Mouse (Mus musculus) brain, embryonic 14.5 days (tissue): ENCODE measurements around the gene Fmnl2. TPM values are rescaled to one million over a fixed set of nuclear protein-coding genes. Genes with fewer than 3 reads are reported as not detected.

Experiments
- DNase-seq: peaks from one replicate; pipeline ENCODE4 v3.0.0-alpha.2; 2011; ENCODE audit warnings: low read depth
- CTCF ChIP-seq: fragments of 200-500 bp; IDR thresholded peaks from 2 replicates; pipeline ENCODE4 v1.5.1; 2012; ENCODE audit warnings: inconsistent platforms, mild to moderate bottlenecking, moderate library complexity, borderline replicate concordance; ENCODE audit not compliant: insufficient read depth, insufficient read length; ENCODE audit errors: extremely low read depth
- POLR2A ChIP-seq: fragments of 200-500 bp; IDR thresholded peaks from 2 replicates; pipeline ENCODE4 v1.6.1; 2012; ENCODE audit warnings: mild to moderate bottlenecking, inconsistent platforms, borderline replicate concordance; ENCODE audit not compliant: poor library complexity, insufficient read depth, insufficient read length, severe bottlenecking; ENCODE audit errors: extremely low read depth
- polyA plus RNA-seq: library from polyadenylated mRNA; depleted of rRNA; stranded (reverse); fragments of >200 nt; gene quantifications from 2 replicates; pipeline ENCODE4 v1.2.3, GENCODE M21; 2012

Fmnl2 gene
- polyA plus RNA-seq, 1 experiment: 45.8 TPM

DNA sequence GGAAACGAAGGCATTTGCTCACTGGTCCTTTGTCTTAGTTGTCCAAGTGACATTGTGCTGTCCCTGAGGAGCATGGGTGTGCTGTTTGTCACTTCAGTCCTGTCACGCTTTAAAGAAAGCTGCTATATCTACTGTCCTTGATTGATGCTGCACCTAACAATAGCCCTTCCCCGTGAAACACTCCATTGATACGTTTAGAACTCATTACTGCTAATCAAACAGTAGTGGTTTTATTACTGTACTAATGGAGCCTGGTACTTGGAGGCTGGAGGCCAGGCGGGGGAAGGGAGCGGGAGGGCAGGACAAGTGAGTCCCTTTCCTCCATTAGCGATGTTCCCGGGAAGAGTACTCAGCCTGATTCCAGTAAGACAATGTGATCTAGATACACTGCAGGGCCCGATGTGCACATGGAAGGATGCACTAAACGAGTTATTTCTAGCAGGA is 70.2 kb downstream of the Fmnl2 start:
- DNase-seq: no peak
- TF ChIP-seq POLR2A (no peak), CTCF (no peak)

DNA sequence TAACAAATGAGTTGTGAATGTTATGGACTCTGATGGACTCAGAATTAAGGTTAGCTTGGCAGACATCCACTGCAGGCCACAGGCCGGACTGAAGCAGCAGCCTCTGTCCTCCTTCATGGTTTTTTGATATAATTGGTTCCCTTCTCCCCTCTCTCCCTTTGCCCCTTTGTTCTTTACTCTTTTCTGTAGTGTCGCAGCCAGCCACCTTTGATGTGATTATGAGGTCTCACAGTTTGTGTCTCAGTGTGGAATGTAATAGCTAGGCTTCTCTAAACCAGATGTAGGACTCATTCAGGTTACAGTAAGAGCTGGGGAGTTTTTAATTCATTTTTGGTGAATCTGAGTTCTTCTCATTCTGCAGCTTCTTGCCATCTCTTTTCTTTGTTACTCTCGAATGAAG is 70.7 kb downstream of the Fmnl2 start:
- peak; percentile 64 for DNase-seq
- TF ChIP-seq CTCF (no peak), POLR2A (no peak)

DNA sequence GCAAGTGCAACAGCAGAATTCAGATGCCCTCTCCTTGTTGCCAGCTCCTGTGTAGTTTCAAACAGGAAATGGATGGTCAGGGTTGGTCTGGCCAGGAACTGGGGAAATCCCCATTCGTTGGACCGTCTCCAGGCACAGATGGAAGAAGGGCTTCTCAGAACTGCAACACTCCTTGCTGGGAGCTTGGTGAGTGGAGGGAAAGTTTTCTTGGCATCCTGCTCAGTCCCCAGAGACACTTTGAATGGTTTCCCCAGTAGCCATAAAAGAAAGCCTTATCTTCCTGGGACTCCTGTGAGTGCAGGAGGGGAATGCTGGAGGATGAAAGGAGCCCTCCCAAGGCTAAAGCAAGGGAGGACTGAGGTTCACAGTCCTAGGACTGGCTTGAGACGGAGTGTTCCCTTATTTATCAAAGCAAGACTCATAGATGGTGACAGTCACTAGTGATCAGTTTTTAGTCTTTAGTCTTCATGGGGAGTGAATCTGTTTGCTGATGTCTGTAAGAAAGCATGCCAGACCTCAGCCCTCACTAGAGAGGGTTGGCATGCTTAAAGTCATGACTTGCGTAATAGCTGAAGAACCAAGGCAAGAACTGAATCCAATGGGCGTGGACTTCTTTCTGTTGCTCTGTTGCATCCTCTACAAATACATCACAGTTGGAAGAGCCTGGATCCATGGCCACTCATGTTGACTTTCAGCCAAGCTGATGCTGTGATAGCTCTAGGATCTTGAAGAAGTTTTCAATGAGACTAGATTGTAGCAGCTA is 72.6 kb downstream of the Fmnl2 start:
- TF ChIP-seq CTCF (no peak), POLR2A (no peak)
- DNase-seq: peak; percentile 70

DNA sequence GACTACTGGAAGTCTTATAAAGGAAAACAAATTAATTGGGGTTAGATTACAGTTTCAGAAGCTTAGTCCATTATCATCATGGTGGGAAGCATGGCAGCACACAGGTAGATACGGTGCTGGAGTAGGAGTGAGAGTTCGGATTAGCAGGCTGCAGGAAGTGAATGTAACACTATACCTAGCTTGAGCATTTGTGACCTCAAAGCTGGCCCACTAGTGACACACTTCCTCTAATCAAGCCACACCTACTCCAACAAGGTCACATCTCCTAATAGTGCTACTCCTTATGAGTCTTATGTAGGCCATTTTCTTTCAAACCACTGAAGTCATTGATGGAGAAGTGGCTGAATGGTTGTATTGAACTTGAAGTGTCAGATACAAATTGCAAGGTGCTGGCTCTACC is 73.7 kb downstream of the Fmnl2 start:
- TF ChIP-seq POLR2A (no peak), CTCF (no peak)
- DNase-seq: no peak

DNA sequence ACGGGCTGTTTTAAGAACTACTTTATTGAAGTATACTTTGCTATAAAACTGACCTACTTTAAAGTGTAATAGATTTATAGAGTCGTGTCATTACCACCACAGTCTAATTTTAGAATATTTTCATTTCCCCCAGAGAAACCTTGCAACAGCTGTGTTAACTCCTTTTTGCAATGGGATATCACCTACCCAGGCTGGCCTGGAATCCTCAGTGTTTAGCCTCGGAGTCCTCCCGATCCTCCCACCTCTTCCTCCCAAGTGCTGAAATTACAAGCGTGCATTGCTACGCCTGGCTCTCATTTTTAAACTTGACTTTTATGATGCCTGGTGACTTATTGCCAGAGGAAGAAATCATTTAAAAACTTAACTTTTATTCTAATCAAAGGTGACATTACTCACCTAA is 78.2 kb downstream of the Fmnl2 start:
- DNase-seq: no peak
- TF ChIP-seq POLR2A: no peak
- no peak for TF ChIP-seq CTCF

DNA sequence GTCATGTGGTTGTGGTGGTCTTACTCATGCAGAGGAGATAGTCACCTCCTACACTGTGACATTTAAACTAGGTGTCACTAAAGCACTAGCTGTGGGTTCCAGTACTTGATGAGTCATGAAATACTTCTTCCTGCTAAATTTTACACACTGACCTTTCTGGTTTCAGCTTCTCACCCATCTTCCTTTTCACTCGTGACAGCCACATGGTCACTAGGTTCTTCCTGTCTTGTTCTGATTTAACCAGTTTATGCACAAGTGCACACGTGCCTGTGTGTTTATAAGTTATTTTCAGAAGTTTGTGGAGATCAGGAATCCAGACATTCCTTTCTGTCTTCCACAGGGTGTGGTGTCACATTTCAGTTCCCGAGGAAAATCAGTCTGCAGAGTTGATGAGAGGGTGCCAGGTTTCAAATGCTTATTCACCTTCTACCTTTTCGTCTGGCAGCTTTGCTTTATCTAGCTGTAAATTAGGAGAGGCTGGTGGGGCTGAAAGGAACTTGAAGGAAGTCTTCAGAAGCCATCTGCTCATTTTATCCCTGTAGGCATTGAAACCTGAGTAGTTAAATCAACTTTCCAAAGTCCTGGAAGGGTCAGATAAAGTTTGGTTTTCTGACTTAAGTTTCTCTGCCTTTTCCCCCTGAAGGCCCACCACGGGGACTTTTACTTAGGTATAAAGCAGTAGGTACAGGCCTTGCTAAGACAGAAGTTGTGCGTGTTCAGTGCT is 80.9 kb downstream of the Fmnl2 start:
- no peak for TF ChIP-seq POLR2A
- DNase-seq: no peak

DNA sequence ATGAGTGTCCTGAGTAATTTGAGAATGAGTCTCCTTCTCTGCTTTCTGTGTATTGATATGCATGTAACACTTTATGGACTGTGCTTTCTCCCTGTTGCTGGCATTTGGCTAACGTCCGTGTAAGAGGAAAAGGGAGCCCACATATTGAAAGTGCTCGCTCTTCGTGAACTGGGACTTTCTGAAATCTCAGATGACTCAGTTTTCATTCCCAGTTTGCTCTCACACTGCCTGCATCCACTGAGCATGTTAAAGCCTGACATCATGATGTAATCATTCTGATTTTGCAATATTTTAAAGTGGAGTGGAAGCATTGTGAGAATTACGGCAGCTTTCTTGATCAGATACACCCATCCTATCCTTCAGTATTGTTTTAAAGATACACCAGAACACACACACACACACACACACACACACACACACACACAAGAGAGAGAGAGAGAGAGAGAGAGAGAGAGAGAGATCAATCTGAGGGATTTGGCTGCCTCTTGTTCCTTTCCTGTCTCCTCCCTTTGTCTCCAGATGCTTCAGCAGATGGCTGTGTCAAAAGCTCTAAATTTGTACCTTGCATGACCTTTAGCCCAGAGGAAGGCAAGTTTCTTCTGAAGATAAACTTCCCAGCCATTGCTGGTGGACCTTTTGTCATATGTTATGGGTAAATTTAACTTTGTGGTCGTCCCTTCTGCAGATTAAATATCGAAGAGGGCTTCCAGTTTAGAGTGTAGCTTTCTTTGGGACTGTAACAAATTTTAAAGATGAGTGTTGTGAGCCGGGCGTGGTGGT is 86.2 kb downstream of the Fmnl2 start:
- peak; percentile 60 for DNase-seq
- TF ChIP-seq CTCF: no peak
- no peak for TF ChIP-seq POLR2A

DNA sequence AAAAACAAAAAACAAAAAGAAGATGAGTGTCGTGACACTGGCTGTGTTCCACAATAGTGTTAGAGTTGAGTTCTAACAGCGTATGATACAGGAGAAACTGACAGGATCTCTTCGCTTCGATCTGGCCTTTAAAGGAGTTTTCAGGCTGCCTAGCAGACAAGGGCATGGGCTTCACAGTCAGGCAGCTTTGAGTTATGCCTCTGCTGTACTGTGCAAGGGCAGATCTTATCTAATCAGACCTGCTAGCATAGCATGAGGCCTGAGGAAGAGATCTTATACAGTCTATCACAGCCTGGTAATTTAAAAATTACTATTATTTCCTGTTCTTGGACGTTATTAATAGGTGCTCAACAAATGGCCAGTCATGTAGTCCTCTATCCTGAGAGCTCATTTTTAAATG is 86.9 kb downstream of the Fmnl2 start:
- no peak for TF ChIP-seq CTCF
- TF ChIP-seq POLR2A: no peak
- no peak for DNase-seq

DNA sequence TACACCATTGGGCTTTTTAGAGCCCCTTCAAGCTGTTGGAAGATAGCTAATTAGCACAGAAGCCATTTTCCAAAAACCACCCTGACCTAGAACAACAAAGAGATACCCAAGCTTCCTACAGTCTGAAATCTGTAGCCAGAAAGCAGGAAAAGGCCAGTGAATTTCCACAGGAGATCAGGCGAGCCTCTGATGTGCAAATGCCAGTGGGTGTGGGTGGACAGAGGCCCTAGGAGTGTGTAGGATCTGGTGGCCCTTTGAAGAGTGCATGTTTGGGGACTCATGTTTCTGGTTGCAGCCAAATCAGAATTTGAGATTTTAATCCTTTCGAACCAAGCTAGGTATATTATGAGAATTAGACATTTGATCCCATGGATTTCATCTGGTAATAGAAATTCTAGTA is 88.4 kb downstream of the Fmnl2 start:
- TF ChIP-seq CTCF (no peak), POLR2A (no peak)

DNA sequence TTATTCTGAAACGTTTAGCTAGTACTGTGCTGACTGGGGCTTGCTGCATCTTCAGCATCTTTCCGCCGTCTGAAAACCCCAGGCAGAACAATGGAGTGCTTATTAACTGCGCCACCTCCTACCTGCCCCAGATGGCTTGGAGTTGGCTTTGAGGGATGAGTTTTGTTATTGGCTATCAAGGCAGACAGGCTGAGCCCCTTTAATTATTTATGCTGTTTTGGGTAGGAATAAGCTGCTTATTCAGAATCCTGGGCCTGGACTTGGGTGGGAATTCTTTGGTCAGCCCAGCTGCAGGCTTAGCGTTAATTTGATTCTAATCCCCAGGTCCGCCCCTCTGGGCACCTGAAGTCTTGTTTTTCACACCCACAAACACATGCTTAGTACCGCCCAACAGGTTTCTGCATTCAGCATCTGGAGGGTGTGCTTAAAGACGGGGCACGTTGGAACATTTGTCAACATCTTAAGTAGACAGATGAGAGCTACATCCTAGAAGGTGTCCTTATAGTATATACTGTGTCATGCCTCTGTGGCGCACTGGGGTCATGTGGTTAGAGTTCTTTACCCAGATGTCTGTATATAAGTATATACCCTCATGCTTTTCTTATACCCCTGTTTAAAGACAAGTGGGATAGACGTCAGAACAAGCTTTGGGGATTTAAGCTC is 89.0 kb downstream of the Fmnl2 start:
- TF ChIP-seq POLR2A (no peak), CTCF (no peak)
- peak; percentile 87 for DNase-seq

More for the DNA sequence above, 88.4 kb downstream of the Fmnl2 start:
- peak; percentile 62 for DNase-seq

DNA sequence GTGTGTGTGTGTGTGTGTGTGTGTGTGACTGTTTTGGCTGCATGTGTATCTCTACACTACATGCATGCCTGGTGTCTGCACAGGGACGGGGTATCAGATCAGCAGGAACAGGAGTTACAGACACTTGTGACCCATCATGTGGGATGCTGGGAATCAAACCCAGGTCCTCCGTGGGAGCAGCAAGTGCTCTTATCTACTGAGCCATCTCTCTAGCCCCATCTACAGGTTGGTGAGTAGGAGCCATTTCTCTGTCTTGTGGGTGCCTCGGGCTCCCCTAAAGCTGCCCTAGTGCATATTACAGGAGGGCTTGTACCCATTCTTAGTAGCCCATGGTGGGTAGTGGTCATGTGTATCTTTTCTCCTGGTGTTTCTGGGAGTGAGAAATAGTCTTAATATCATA is 90.7 kb downstream of the Fmnl2 start:
- DNase-seq: no peak
- TF ChIP-seq POLR2A (no peak), CTCF (no peak)

DNA sequence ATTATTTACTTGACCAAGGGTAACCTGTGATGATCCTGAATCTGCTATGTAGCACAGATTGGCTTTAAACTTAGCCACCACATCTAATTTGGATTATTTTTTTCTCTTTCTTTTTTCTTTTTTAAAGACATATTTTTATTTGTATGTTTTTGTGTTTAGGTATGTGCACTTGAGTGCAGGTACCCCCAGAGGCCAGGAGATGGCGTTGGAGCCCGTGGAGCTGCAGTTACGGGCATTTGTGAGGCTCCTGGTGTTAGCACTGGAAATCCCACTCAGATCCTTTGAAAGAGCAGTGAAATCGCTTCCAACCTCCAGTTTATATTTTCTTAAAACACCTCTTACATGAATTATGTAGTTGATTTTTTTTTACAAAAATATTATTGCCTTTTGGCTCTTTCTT is 91.9 kb downstream of the Fmnl2 start:
- no peak for DNase-seq
- 0 out of 2 replicates have a peak, but pooled peaks have one; percentile 15 for TF ChIP-seq CTCF
- no peak for TF ChIP-seq POLR2A
